Mouse (Mus musculus): ENCODE results near the gene Klf16.
A peak's percentile ranks its signal among the peaks of the same experiment; 100 is the strongest.

Klf16 gene

GRCm38 (mm10) chr10:80575925-80576324 lies 1.2 kb downstream of the Klf16 start:
- DNase-seq (ENCODE audit: low spot score): no peak

DNA sequence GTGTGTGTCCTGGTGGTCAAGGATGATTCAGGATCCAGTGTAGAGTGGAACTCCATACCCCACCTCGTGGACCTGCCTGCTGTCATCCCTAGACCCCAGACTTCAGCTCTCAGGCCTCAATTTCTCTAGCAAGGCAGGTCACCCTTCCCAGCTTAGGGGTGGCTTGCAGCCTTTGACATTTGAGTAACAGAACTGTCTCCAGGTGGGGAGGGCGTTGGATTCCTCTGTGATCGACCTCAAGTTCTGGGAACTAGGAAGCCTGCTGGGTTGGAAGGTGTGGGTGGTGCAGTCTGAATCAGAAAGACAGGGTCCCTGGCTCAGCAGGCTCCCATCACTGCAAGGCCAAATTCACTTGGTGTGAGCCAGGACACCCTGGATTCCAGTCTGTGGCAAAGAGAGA lies 2.2 kb downstream of the Klf16 start:
- no peak for DNase-seq (ENCODE audit: low spot score)

- DNase-seq (ENCODE audit: low spot score): no peak
These were observed 3.2 kb downstream of the Klf16 start for GRCm38 (mm10) chr10:80573944-80574343.

DNA sequence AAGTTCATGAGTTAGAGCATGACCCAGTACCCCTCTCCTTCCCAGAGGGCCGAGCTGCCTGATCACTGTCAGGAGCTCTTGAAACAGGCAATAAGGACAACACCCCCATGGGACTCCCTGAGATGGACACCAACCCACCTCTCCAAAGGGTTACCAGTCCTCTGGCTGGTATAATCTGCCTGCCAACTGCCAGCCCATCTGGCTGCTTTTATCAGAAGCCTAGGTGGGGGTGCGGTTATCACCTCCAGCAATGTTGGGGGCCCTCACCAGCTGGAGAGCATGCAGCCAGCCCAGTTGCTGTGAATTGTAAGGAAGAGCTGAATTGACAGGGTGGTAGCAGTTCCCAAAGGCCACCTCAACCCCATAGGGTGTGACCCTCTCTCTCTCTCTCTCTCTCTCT lies 4.6 kb downstream of the Klf16 start:
- no peak for DNase-seq (ENCODE audit: low spot score)

- peak; percentile 55 for DNase-seq (ENCODE audit: low spot score)
These were observed 6.0 kb downstream of the Klf16 start for GRCm38 (mm10) chr10:80570871-80571836.

DNA sequence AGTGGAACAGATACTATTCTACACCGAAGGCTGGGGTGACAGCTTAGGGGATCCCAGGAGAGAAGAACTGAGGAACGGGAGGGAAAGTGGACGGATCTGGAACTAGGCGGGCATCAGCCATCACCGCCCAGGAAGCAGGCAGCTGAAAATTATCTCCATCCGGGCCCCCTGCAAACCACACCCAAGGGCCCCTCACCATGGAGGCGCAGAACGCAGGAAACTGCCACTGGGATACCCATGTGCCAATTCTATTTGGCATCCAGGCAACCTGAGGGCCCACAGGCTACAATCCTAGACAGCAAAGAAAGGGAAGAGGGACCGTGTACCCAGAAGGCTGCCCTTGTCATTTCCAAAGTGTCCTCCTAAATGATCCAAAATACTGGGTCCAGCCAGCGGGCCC lies 6.7 kb downstream of the Klf16 start:
- DNase-seq (ENCODE audit: low spot score): no peak

GRCm38 (mm10) chr10:80569664-80570066 lies 7.5 kb downstream of the Klf16 start:
- peak; percentile 60 for DNase-seq (ENCODE audit: low spot score)

DNA sequence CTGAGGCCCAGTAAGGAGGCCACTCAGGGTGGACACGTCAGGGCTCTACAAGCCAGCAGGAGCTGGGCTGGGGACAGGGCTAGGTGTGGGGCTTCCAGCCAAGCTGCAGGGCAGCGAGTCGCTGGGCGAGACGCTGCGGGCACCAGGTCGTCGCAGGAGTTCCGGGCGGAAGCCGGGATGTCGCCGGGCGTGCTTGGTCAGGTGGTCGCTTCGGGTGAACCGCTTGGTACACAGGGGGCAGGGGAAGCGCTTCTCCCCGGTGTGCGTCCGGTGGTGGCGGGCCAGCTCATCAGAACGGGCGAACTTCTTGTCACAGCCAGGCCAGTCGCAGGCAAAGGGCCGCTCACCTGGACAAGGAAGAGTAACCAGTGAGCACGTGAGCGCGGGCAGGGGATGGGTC lies 8.2 kb downstream of the Klf16 start:
- DNase-seq (ENCODE audit: low spot score): no peak

- DNase-seq (ENCODE audit: low spot score): peak; percentile 92
These were observed 10.6 kb downstream of the Klf16 start for GRCm38 (mm10) chr10:80566375-80567092.

GRCm38 (mm10) chr10:80561116-80561944 lies 15.8 kb downstream of the Klf16 start, which contains the start of gene Rexo1:
Gene Rexo1, minus strand, starts transcription at chr10:80561560.
- DNase-seq (ENCODE audit: low spot score): peak; percentile 96

- no peak for DNase-seq (ENCODE audit: low spot score)
These were observed 16.5 kb downstream of the Klf16 start for GRCm38 (mm10) chr10:80560621-80561020.

GRCm38 (mm10) chr10:80559431-80559830 lies 17.7 kb downstream of the Klf16 start:
- no peak for DNase-seq (ENCODE audit: low spot score)

DNA sequence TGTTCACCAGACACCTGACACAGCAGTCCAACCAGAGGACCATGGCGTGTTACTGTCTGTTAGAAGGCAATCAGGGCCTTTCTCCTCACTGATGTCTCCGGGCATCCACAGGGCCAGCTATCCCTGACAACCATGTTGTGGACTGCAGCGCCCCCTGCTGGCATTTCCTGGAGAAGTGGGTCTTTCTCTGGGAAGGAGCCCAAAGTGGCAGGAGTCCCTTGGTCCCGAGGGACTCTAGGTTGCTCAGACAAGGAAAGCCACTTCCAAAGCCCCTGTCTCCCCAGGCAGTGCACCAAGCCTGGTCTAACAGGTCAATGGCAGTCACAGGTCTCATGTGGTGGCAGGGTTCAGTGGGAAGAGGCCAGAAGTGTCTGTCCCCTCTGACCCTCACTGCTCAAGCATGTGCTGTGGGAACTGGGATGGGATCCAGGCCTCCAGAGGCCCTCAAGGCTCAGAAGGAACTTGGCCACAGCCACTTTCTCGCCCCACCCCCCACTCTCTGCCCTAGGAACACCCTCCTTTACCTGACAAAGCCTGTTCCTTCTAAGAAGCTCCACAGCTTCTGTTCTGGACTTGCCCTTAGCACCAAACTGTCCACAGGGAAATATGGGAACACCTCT lies 19.7 kb downstream of the Klf16 start:
- peak; percentile 79 for DNase-seq (ENCODE audit: low spot score)

DNA sequence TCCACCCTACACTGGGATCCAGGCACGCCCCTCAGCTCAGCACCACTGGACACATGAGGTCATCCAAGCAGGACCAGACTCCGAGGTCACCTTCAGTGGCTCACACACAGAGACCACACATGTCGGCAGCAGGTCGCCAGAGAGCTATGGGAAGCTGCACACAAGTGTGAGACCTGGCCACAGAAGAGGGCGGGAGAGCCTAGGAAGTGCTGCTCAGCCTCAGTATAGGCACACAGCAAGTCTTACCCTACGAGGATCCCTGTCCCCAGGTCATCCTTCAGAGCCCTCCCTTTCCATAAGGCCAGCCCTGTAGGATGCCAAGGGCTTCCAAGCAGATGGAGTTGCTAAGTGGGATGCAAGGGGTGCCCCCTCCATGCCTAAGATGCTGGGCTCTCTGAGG lies 23.1 kb downstream of the Klf16 start:
- no peak for DNase-seq (ENCODE audit: low spot score)

- DNase-seq (ENCODE audit: low spot score): no peak
These were observed 23.5 kb downstream of the Klf16 start for GRCm38 (mm10) chr10:80553575-80553974.

- no peak for DNase-seq (ENCODE audit: low spot score)
These were observed 24.8 kb downstream of the Klf16 start for GRCm38 (mm10) chr10:80552364-80552763.

- DNase-seq (ENCODE audit: low spot score): no peak
These were observed 27.8 kb downstream of the Klf16 start for GRCm38 (mm10) chr10:80549279-80549678.

GRCm38 (mm10) chr10:80548428-80549006 lies 28.6 kb downstream of the Klf16 start:
- DNase-seq (ENCODE audit: low spot score): no peak

DNA sequence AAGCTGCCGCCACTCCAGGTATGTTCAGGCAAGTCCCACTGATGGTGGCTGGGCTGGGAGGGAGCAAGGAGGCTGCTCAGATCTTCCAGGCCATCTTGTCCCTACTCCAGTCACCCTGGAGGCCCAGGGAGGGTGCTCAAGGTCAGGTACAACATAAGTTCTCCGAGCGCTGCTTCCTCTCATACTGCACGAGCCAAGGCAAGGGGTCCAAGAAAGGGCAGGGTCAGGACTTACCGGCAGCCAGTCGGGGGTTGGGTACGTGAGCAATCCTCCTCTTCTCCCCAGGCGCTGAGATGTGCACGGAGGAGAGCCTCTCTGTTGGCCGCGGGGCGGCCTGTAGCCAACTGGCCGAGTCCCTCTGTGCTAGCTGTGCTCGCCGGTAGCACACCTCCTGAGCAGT lies 29.6 kb downstream of the Klf16 start:
- DNase-seq (ENCODE audit: low spot score): no peak

DNA sequence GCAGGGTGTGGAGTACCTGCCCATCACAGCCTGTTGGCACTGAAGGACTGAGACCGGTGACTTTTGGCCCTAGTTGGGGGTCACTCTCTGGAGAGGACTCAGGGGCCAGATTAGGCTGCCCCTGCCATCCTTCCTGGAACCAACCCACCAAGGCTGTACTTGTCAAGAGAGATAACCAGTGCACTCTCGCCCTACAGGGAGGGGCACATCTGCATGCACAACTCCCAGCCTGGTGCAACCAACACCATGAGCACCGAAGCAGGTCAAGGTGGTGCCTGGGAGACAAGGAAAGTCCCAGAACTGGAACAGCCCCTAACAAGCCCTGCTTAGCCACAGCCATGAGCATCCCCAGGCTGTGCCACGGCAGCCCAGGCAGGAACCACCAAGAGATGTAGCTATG lies 30.2 kb downstream of the Klf16 start:
- DNase-seq (ENCODE audit: low spot score): no peak

DNA sequence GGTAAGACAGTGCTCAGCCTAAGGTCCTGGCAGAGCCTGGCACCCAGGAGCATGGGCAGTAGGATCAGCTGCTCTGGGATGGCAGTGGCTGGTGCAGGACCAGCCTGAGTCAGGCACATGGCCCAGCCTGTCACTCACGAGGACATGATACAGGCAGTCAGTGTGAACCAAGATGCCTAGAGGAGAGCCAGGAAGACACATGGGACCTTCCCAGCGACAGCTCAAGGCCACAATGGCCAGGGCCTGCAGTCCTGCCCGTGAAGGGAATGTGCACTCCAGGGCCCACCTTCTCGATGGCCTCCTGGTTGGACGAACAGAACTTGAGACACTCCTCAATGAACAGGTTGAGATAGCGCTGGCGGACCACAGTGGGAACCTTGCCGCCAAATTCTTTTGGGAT lies 31.5 kb downstream of the Klf16 start:
- no peak for DNase-seq (ENCODE audit: low spot score)

All from layer of hippocampus, adult 11-12 months (tissue).